ENCODE assay signal across 19 mouse cellular contexts in genomic region chr8:79610268-79610667, GRCm38 (mm10).
"Had no signal": no experiment of that assay in that cellular context is flagged by ENCODE, and none has a peak within 500 bp of the region (broad histone marks: within the 10 kb centered on the region; RNA-seq: fewer than 3 reads in every experiment).

No protein-coding gene starts in this region.

- H3K9ac ChIP-seq: limb, embryonic 12.5 days; limb, embryonic 15.5 days; liver, embryonic 14.5 days; liver, postnatal 0 days; lung, embryonic 14.5 days; midbrain, embryonic 12.5 days; midbrain, embryonic 15.5 days; neural tube, embryonic 12.5 days; neural tube, embryonic 15.5 days; stomach, embryonic 15.5 days had no signal

- H3K27me3 ChIP-seq: limb, embryonic 12.5 days; limb, embryonic 15.5 days; midbrain, embryonic 12.5 days; midbrain, embryonic 15.5 days; neural tube, embryonic 12.5 days; neural tube, embryonic 15.5 days; stomach, embryonic 15.5 days had no signal

- H3K36me3 ChIP-seq: limb, embryonic 12.5 days; limb, embryonic 15.5 days; midbrain, embryonic 12.5 days; midbrain, embryonic 15.5 days; neural tube, embryonic 12.5 days; neural tube, embryonic 15.5 days; stomach, embryonic 15.5 days had no signal

- ATAC-seq: liver, postnatal 0 days; lung, postnatal 0 days; midbrain, embryonic 15.5 days had no signal

- H3K27ac ChIP-seq: limb, embryonic 12.5 days; limb, embryonic 15.5 days; liver, embryonic 14.5 days; macrophage; midbrain, embryonic 12.5 days; midbrain, embryonic 15.5 days; neural tube, embryonic 12.5 days; neural tube, embryonic 15.5 days; stomach, embryonic 15.5 days had no signal

- H3K9me3 ChIP-seq: limb, embryonic 12.5 days; limb, embryonic 15.5 days; midbrain, embryonic 12.5 days; midbrain, embryonic 15.5 days; neural tube, embryonic 12.5 days; neural tube, embryonic 15.5 days; stomach, embryonic 15.5 days had no signal

- H3K4me1 ChIP-seq: limb, embryonic 12.5 days; limb, embryonic 15.5 days; midbrain, embryonic 12.5 days; midbrain, embryonic 15.5 days; neural tube, embryonic 12.5 days; stomach, embryonic 15.5 days had no signal

- H3K4me2 ChIP-seq: limb, embryonic 12.5 days; limb, embryonic 15.5 days; liver, embryonic 11.5 days; lung, embryonic 14.5 days; midbrain, embryonic 12.5 days; midbrain, embryonic 15.5 days; neural tube, embryonic 12.5 days; neural tube, embryonic 15.5 days; stomach, embryonic 15.5 days had no signal

- H3K4me3 ChIP-seq: limb, embryonic 12.5 days; limb, embryonic 15.5 days; midbrain, embryonic 12.5 days; midbrain, embryonic 15.5 days; neural tube, embryonic 12.5 days; neural tube, embryonic 15.5 days; stomach, embryonic 15.5 days had no signal

- DNase-seq: kidney, postnatal 14 days; kidney, postnatal 4 days; left cerebral cortex, postnatal 4 days; liver, postnatal 0 days; lung, embryonic 14.5 days; right cerebral cortex, postnatal 25 days; spleen, adult 18-20 months; thymus, postnatal 25 days had no signal
